Mouse (Mus musculus) limb, embryonic 12.5 days (tissue): ENCODE results near the gene Cryab. TPM values are rescaled to one million over a fixed set of nuclear protein-coding genes. Genes with fewer than 3 reads are reported as not detected.

Source experiments
- ATAC-seq: fragments of 200-750 bp; cut with Nextera tagmentation; 2 replicates; pipeline ENCODE4 v1.8.0; 2017; ENCODE audit warnings: low read depth, moderate TSS enrichment; ENCODE audit not compliant: insufficient number of reproducible peaks, insufficient read depth, low FRiP score, low TSS enrichment
- H3K27ac ChIP-seq: fragments of 300-500 bp; sonication (generic); 2 replicates; pipeline ENCODE4 v1.5.1; 2016; ENCODE audit warnings: mild to moderate bottlenecking, moderate library complexity
- H3K27me3 ChIP-seq: fragments of 300-500 bp; sonication (generic); 2 replicates; pipeline ENCODE4 v1.6.1; 2016; ENCODE audit warnings: mild to moderate bottlenecking, moderate library complexity
- H3K36me3 ChIP-seq: fragments of 300-500 bp; sonication (generic); 2 replicates; pipeline ENCODE4 v1.6.1; 2016; ENCODE audit warnings: mild to moderate bottlenecking, moderate library complexity
- H3K4me1 ChIP-seq: fragments of 300-500 bp; sonication (generic); replicated peaks from 2 replicates; pipeline ENCODE4 v1.6.1; 2016
- H3K4me2 ChIP-seq: fragments of 300-500 bp; sonication (generic); 2 replicates; pipeline ENCODE4 v1.6.1; 2016; ENCODE audit warnings: mild to moderate bottlenecking, moderate library complexity
- H3K4me3 ChIP-seq: fragments of 300-500 bp; sonication (generic); replicated peaks from 2 replicates; pipeline ENCODE4 v1.5.1; 2016; ENCODE audit warnings: mild to moderate bottlenecking
- H3K9ac ChIP-seq: fragments of 300-500 bp; sonication (generic); replicated peaks from 2 replicates; pipeline ENCODE4 v1.6.1; 2016; ENCODE audit warnings: mild to moderate bottlenecking, moderate library complexity
- H3K9me3 ChIP-seq: fragments of 300-500 bp; sonication (generic); 2 replicates; pipeline ENCODE4 v1.6.1; 2016; ENCODE audit warnings: mild to moderate bottlenecking, moderate library complexity
- WGBS: fragments of 180-500 bp; shearing (Covaris S2); methylation state at CpG from one replicate; pipeline ENCODE4 v1.1.7; 2016; 5-methylcytosine and 5-hydroxymethylcytosine counted together
- polyA plus RNA-seq: library from polyadenylated mRNA; unstranded; fragments of >200 nt; fragmentation: Nextera tagmentation; extraction: Ambion mirVana; gene quantifications from 2 replicates; pipeline ENCODE4 v1.2.1, GENCODE M21; 2016

Gene Cryab
- polyA plus RNA-seq = 28.0 and 31.2 TPM in 2 replicates

GRCm38 (mm10) chr9:50751323-50751722 lies at the start of gene Cryab:
TSS of gene Cryab (plus strand) at chr9:50751325.
- 69% methylated on average over 22 of the region's 22 CpGs for WGBS
- Histone ChIP-seq H3K4me1 (peaks cover 9% of the 10 kb centered on the region), H3K4me2 (no peak within 1 kb of the TSS), H3K27ac (no peak within 1 kb of the TSS), H3K36me3 (no peaks in the 10 kb centered on the region), H3K9ac (no peak within 1 kb of the TSS), H3K4me3 (no peak within 1 kb of the TSS), H3K9me3 (no peaks in the 10 kb centered on the region), H3K27me3 (peaks cover 12% of the 10 kb centered on the region)
- no peak for ATAC-seq

GRCm38 (mm10) chr9:50704907-50705306 lies 46.2 kb upstream of the Cryab start:
- 71% methylated on average over 6 of the region's 6 CpGs for WGBS
- Histone ChIP-seq H3K4me2 (no peak overlapping the region), H3K9ac (no peak overlapping the region), H3K4me1 (peaks cover 9% of the 10 kb centered on the region), H3K27me3 (peaks cover 2% of the 10 kb centered on the region; the same call in 1 of the 2 replicates), H3K4me3 (no peak overlapping the region), H3K9me3 (no peaks in the 10 kb centered on the region), H3K27ac (no peak overlapping the region), H3K36me3 (peaks cover 67% of the 10 kb centered on the region)
- ATAC-seq = no peak

GRCm38 (mm10) chr9:50709108-50709507 lies 42.0 kb upstream of the Cryab start:
- ATAC-seq = no peak
- Histone ChIP-seq H3K4me2 (no peak overlapping the region), H3K9me3 (no peaks in the 10 kb centered on the region), H3K27ac (no peak overlapping the region), H3K9ac (no peak overlapping the region), H3K4me1 (peaks cover 4% of the 10 kb centered on the region), H3K4me3 (no peak overlapping the region), H3K27me3 (no peaks in the 10 kb centered on the region), H3K36me3 (peaks cover 49% of the 10 kb centered on the region)
- WGBS = 40% methylated on average over 2 of the region's 2 CpGs

GRCm38 (mm10) chr9:50711337-50711736 lies 39.8 kb upstream of the Cryab start:
- no peak overlapping the region for H3K27ac ChIP-seq
- no peak for ATAC-seq
- 88% methylated on average over 4 of the region's 4 CpGs for WGBS
- H3K4me3 ChIP-seq = no peak overlapping the region
- H3K4me1 ChIP-seq = peaks cover 13% of the 10 kb centered on the region
- no peaks in the 10 kb centered on the region for H3K9me3 ChIP-seq
- H3K27me3 ChIP-seq = no peaks in the 10 kb centered on the region
- no peak overlapping the region for H3K4me2 ChIP-seq
- no peak overlapping the region for H3K9ac ChIP-seq
- H3K36me3 ChIP-seq = peaks cover 41% of the 10 kb centered on the region

- no peak for ATAC-seq
- Histone ChIP-seq H3K36me3 (peaks cover 33% of the 10 kb centered on the region), H3K4me3 (no peak overlapping the region), H3K27me3 (no peaks in the 10 kb centered on the region), H3K4me2 (no peak overlapping the region), H3K4me1 (peaks cover 13% of the 10 kb centered on the region), H3K9me3 (no peaks in the 10 kb centered on the region), H3K27ac (no peak overlapping the region), H3K9ac (no peak overlapping the region)
- WGBS = 26% methylated on average over 4 of the region's 4 CpGs
Observed at GRCm38 (mm10) chr9:50714188-50714587, 36.9 kb upstream of the Cryab start.

- H3K27me3 ChIP-seq = no peaks in the 10 kb centered on the region
- no peaks in the 10 kb centered on the region for H3K9me3 ChIP-seq
- no peak overlapping the region for H3K4me3 ChIP-seq
- ATAC-seq = no peak
- peaks cover 31% of the 10 kb centered on the region for H3K4me1 ChIP-seq
- peaks cover 23% of the 10 kb centered on the region; the same call in 1 of the 2 replicates for H3K36me3 ChIP-seq
- WGBS = 82% methylated on average over 4 of the region's 4 CpGs
- no peak overlapping the region for H3K9ac ChIP-seq
- H3K27ac ChIP-seq = no peak overlapping the region
- H3K4me2 ChIP-seq = no peak overlapping the region
Observed at GRCm38 (mm10) chr9:50718878-50719277, 32.2 kb upstream of the Cryab start.

GRCm38 (mm10) chr9:50721061-50721460 lies 30.1 kb upstream of the Cryab start:
- Histone ChIP-seq H3K27ac (no peak overlapping the region), H3K27me3 (no peaks in the 10 kb centered on the region), H3K4me3 (no peak overlapping the region), H3K36me3 (peaks cover 23% of the 10 kb centered on the region; the same call in 1 of the 2 replicates), H3K9me3 (no peaks in the 10 kb centered on the region), H3K4me1 (peaks cover 41% of the 10 kb centered on the region), H3K4me2 (no peak overlapping the region), H3K9ac (0 out of 2 replicates have a peak overlapping the region, but pooled peaks have one; percentile 35)
- no peak for ATAC-seq
- WGBS = 21% methylated on average over 12 of the region's 12 CpGs

- H3K9me3 ChIP-seq = no peaks in the 10 kb centered on the region
- no peak overlapping the region for H3K9ac ChIP-seq
- ATAC-seq = no peak
- H3K27ac ChIP-seq = 0 out of 2 replicates have a peak overlapping the region, but pooled peaks have one; percentile 12
- no peak overlapping the region for H3K4me2 ChIP-seq
- no peak overlapping the region for H3K4me3 ChIP-seq
- H3K27me3 ChIP-seq = no peaks in the 10 kb centered on the region
- H3K36me3 ChIP-seq = peaks cover 11% of the 10 kb centered on the region; the same call in 1 of the 2 replicates
- H3K4me1 ChIP-seq = peaks cover 55% of the 10 kb centered on the region
- WGBS = 44% methylated on average over 8 of the region's 8 CpGs
Observed at GRCm38 (mm10) chr9:50722451-50722911, 28.6 kb upstream of the Cryab start.

- no peaks in the 10 kb centered on the region for H3K9me3 ChIP-seq
- peak overlapping the region; percentile 67 for H3K27ac ChIP-seq
- no peak overlapping the region for H3K4me3 ChIP-seq
- no peak overlapping the region; the same call in 1 of the 2 replicates for H3K4me2 ChIP-seq
- peaks cover 55% of the 10 kb centered on the region for H3K4me1 ChIP-seq
- 67% methylated on average over 7 of the region's 7 CpGs for WGBS
- no peak for ATAC-seq
- H3K36me3 ChIP-seq = peaks cover 5% of the 10 kb centered on the region; the same call in 1 of the 2 replicates
- no peak overlapping the region for H3K9ac ChIP-seq
- H3K27me3 ChIP-seq = no peaks in the 10 kb centered on the region
Observed at GRCm38 (mm10) chr9:50723406-50723805, 27.7 kb upstream of the Cryab start.

- Histone ChIP-seq H3K27ac (peak overlapping the region; percentile 1; the same call in 1 of the 2 replicates), H3K4me2 (peak overlapping the region; percentile 22; the same call in 1 of the 2 replicates), H3K4me3 (no peak overlapping the region)
Observed at GRCm38 (mm10) chr9:50724147-50724546, 27.0 kb upstream of the Cryab start.

GRCm38 (mm10) chr9:50724661-50725330 lies 26.3 kb upstream of the Cryab start:
- Histone ChIP-seq H3K9me3 (no peaks in the 10 kb centered on the region), H3K27ac (peak overlapping the region; percentile 25; the same call in 1 of the 2 replicates), H3K36me3 (peaks cover 1% of the 10 kb centered on the region; the same call in 1 of the 2 replicates), H3K27me3 (no peaks in the 10 kb centered on the region), H3K4me3 (no peak overlapping the region), H3K9ac (no peak overlapping the region), H3K4me1 (peaks cover 58% of the 10 kb centered on the region), H3K4me2 (peak overlapping the region; percentile 22)
- 25% methylated on average over 3 of the region's 3 CpGs for WGBS
- no peak for ATAC-seq

More at GRCm38 (mm10) chr9:50724147-50724546, 27.0 kb upstream of the Cryab start:
- Histone ChIP-seq H3K36me3 (peaks cover 5% of the 10 kb centered on the region; the same call in 1 of the 2 replicates), H3K27me3 (no peaks in the 10 kb centered on the region), H3K9me3 (no peaks in the 10 kb centered on the region), H3K4me1 (peaks cover 55% of the 10 kb centered on the region), H3K9ac (no peak overlapping the region)
- no peak for ATAC-seq
- WGBS = 72% methylated on average over 2 of the region's 2 CpGs
